Mouse (Mus musculus): Measurements from ENCODE around the gene Pcolce2. TPM values are rescaled to one million over a fixed set of nuclear protein-coding genes. Genes with fewer than 3 reads are reported as not detected.

Gene Pcolce2
- total and polyA plus RNA-seq, 3 experiments = not detected

- no peaks in the 10 kb centered on the region for H3K27me3 ChIP-seq (ENCODE audit: control insufficient read depth in 1 of 2, insufficient read depth in 2 of 2, low read length in 2 of 2)
- H3K4me1 ChIP-seq (ENCODE audit: control insufficient read depth in 1 of 2, insufficient read depth in 2 of 2, low read length in 2 of 2) = no peaks in the 10 kb centered on the region
- DNase-seq (ENCODE audit: low read depth, low spot score) = no peak
- no peaks in the 10 kb centered on the region for H3K79me2 ChIP-seq (ENCODE audit: control insufficient read depth, insufficient read depth, low read length, poor library complexity)
- H3K27ac ChIP-seq (ENCODE audit: control insufficient read depth, low read depth, low read length) = no peak overlapping the region
- H3K9ac ChIP-seq (ENCODE audit: control insufficient read depth, low read depth, low read length, poor library complexity, severe bottlenecking) = no peak overlapping the region
- no peak overlapping the region for H3K4me3 ChIP-seq (ENCODE audit: control insufficient read depth in 1 of 2, insufficient read depth in 1 of 2, low read depth in 2 of 2, low read length in 2 of 2)
- H3K9me3 ChIP-seq (replicated peaks; ENCODE audit: insufficient read depth, low read length) = no peaks in the 10 kb centered on the region
- TF ChIP-seq SIN3A (IDR thresholded peaks at IDR 0.05; ENCODE audit: low read length) (no peak), HCFC1 (IDR thresholded peaks at IDR 0.05; ENCODE audit: low read depth, low read length) (no peak), MYB (IDR thresholded peaks at IDR 0.05; ENCODE audit: low read depth, low read length) (no peak), MXI1 (IDR thresholded peaks at IDR 0.05; ENCODE audit: low read depth, low read length) (no peak), BHLHE40 (IDR thresholded peaks at IDR 0.05; ENCODE audit: borderline replicate concordance, low read depth, low read length) (no peak), GATA1 (IDR thresholded peaks at IDR 0.05; ENCODE audit: low read depth, low read length) (no peak), ZKSCAN1 (IDR thresholded peaks at IDR 0.05; ENCODE audit: low read depth, low read length) (no peak), USF2 (IDR thresholded peaks at IDR 0.05; ENCODE audit: borderline replicate concordance in 1 of 2, insufficient read depth in 1 of 2, low read depth in 1 of 2, low read length in 2 of 2) (no peak), JUND (IDR thresholded peaks at IDR 0.05; ENCODE audit: low read depth, low read length) (no peak), USF1 (IDR thresholded peaks at IDR 0.05; ENCODE audit: low read depth, low read length) (no peak), CHD2 (IDR thresholded peaks at IDR 0.05; ENCODE audit: low read length) (no peak), TAL1 (IDR thresholded peaks at IDR 0.05; ENCODE audit: low read length) (no peak), RAD21 (IDR thresholded peaks at IDR 0.05; ENCODE audit: low read depth, low read length) (no peak), ZMIZ1 (IDR thresholded peaks at IDR 0.05; ENCODE audit: low read depth, low read length) (no peak)
- H3K36me3 ChIP-seq (ENCODE audit: control insufficient read depth in 1 of 2, insufficient read depth in 2 of 2, low read length in 2 of 2) = no peaks in the 10 kb centered on the region
These were observed 18.8 kb upstream of the Pcolce2 start for GRCm38 (mm10) chr9:95618572-95618971.

- no peaks in the 10 kb centered on the region for H3K9me3 ChIP-seq (replicated peaks; ENCODE audit: insufficient read depth, low read length)
- no peaks in the 10 kb centered on the region for H3K79me2 ChIP-seq (ENCODE audit: control insufficient read depth, insufficient read depth, low read length, poor library complexity)
- peak; percentile 11 for DNase-seq (ENCODE audit: low read depth, low spot score)
- TF ChIP-seq ETS1 (IDR thresholded peaks at IDR 0.05; ENCODE audit: low read depth, low read length) = no peak
- TF ChIP-seq UBTF (IDR thresholded peaks at IDR 0.05; ENCODE audit: borderline replicate concordance, insufficient read depth, low read depth, low read length) = no peak
- TF ChIP-seq USF1 (IDR thresholded peaks at IDR 0.05; ENCODE audit: low read depth, low read length) = no peak
- TF ChIP-seq MYB (IDR thresholded peaks at IDR 0.05; ENCODE audit: low read depth, low read length) = no peak
- TF ChIP-seq CHD1 (IDR thresholded peaks at IDR 0.05; ENCODE audit: low read depth, low read length) = no peak
- TF ChIP-seq ZNF384 (IDR thresholded peaks at IDR 0.05; ENCODE audit: low read depth, low read length) = no peak
- TF ChIP-seq POLR2AphosphoS5 (IDR thresholded peaks at IDR 0.05; ENCODE audit: borderline replicate concordance, low read depth, low read length) = no peak
- no peak for TF ChIP-seq RCOR1 (IDR thresholded peaks at IDR 0.05; ENCODE audit: low read depth, low read length)
- no peak for TF ChIP-seq CTCF (IDR thresholded peaks at IDR 0.05 in 2 of 3, conservative IDR thresholded peaks at IDR 0.05 in 1 of 3; ENCODE audit: control insufficient read depth in 1 of 3, insufficient read depth in 1 of 3, low read depth in 2 of 3, low read length in 3 of 3, poor library complexity in 1 of 3, severe bottlenecking in 1 of 3)
- no peak for TF ChIP-seq MAFK (IDR thresholded peaks at IDR 0.05; ENCODE audit: borderline replicate concordance, low read depth, low read length)
- TF ChIP-seq BHLHE40 (IDR thresholded peaks at IDR 0.05; ENCODE audit: borderline replicate concordance, low read depth, low read length) = no peak
- TF ChIP-seq NELFE (IDR thresholded peaks at IDR 0.05; ENCODE audit: low read depth, low read length) = no peak
- no peak for TF ChIP-seq MYC (IDR thresholded peaks at IDR 0.05; ENCODE audit: low read depth, low read length)
- TF ChIP-seq GATA1 (IDR thresholded peaks at IDR 0.05; ENCODE audit: low read depth, low read length) = no peak
- TF ChIP-seq TAL1 (IDR thresholded peaks at IDR 0.05; ENCODE audit: low read length) = no peak
- TF ChIP-seq USF2 (IDR thresholded peaks at IDR 0.05; ENCODE audit: borderline replicate concordance in 1 of 2, insufficient read depth in 1 of 2, low read depth in 1 of 2, low read length in 2 of 2) = no peak
- peaks cover 0 to 1% of the 10 kb centered on the region in 2 experiments; a peak in 1 of 4 replicates for H3K27me3 ChIP-seq (ENCODE audit: control insufficient read depth in 1 of 2, insufficient read depth in 2 of 2, low read length in 2 of 2)
- no peak overlapping the region for H3K27ac ChIP-seq (ENCODE audit: control insufficient read depth, low read depth, low read length)
- no peak overlapping the region for H3K4me3 ChIP-seq (ENCODE audit: control insufficient read depth in 1 of 2, insufficient read depth in 1 of 2, low read depth in 2 of 2, low read length in 2 of 2)
- no peak overlapping the region for H3K9ac ChIP-seq (ENCODE audit: control insufficient read depth, low read depth, low read length, poor library complexity, severe bottlenecking)
- no peaks in the 10 kb centered on the region for H3K4me1 ChIP-seq (ENCODE audit: control insufficient read depth in 1 of 2, insufficient read depth in 2 of 2, low read length in 2 of 2)
- no peaks in the 10 kb centered on the region for H3K36me3 ChIP-seq (ENCODE audit: control insufficient read depth in 1 of 2, insufficient read depth in 2 of 2, low read length in 2 of 2)
These were observed 13.3 kb upstream of the Pcolce2 start for GRCm38 (mm10) chr9:95624072-95624471.

Measured in MEL (cell line).